Mouse (Mus musculus) heart, adult 2 months (tissue): ENCODE data around the gene A430033K04Rik.

Experiments
- CTCF ChIP-seq: fragments of 200-600 bp; IDR thresholded peaks from 2 replicates; pipeline ENCODE4 v1.8.1; 2022; ENCODE audit warnings: antibody characterized with exemption, mild to moderate bottlenecking, moderate library complexity
- EP300 ChIP-seq: fragments of 200-500 bp; IDR thresholded peaks from 2 replicates; pipeline ENCODE4 v1.6.1; 2011; ENCODE audit warnings: low read depth, low read length, control low read depth; ENCODE audit not compliant: insufficient read depth
- POLR2A ChIP-seq: fragments of 200-500 bp; IDR thresholded peaks from 2 replicates; pipeline ENCODE4 v1.6.1; 2011; ENCODE audit warnings: mild to moderate bottlenecking, low read depth, low read length, control low read depth; ENCODE audit not compliant: insufficient read depth

GRCm38 (mm10) chr5:138687453-138687852 is 64.8 kb downstream of the A430033K04Rik start:
- TF ChIP-seq CTCF (no peak), EP300 (no peak), POLR2A (no peak)
